Mouse (Mus musculus): ENCODE data around the gene Clstn1. TPM values are rescaled to one million over a fixed set of nuclear protein-coding genes. Genes with fewer than 3 reads are reported as not detected.

Clstn1 gene
- polyA plus RNA-seq, 2 experiments, result 1.3 to 1.4 TPM

- no peak overlapping the region for H3K9ac ChIP-seq (replicated peaks)
- no peak for TF ChIP-seq CTCF (IDR thresholded peaks at IDR 0.05; ENCODE audit: low read depth)
- no peak for TF ChIP-seq EP300 (IDR thresholded peaks at IDR 0.05; ENCODE audit: low read depth)
- no peaks in the 10 kb centered on the region; the same call in none of the 2 replicates for H3K27me3 ChIP-seq (ENCODE audit: control insufficient read depth, insufficient read depth, low read length)
- H3K4me2 ChIP-seq (ENCODE audit: low read depth), result peak overlapping the region; percentile 70
- H3K4me1 ChIP-seq (replicated peaks; ENCODE audit: control insufficient read depth in 2 of 2, insufficient read depth in 2 of 2, low read length in 1 of 2), result peaks cover 0 to 2% of the 10 kb centered on the region in 2 experiments; a peak in 1 of 4 replicates
- peak; percentile 46 to 58 (median 48) for DNase-seq (ENCODE audit: low read depth in 3 of 3, low spot score in 3 of 3)
- H3K36me3 ChIP-seq (replicated peaks; ENCODE audit: control insufficient read depth, insufficient read depth, low read depth), result no peaks in the 10 kb centered on the region
- peak; percentile 91 for ATAC-seq (ENCODE audit: insufficient read depth)
- H3K4me3 ChIP-seq (ENCODE audit: insufficient read depth in 1 of 2, low read depth in 2 of 2, low read length in 2 of 2), result peak overlapping the region; percentile 40 to 44
- no peaks in the 10 kb centered on the region for H3K9me3 ChIP-seq (ENCODE audit: control insufficient read depth, low read length)
- H3K27ac ChIP-seq, result no peak overlapping the region
- WGBS (ENCODE audit: insufficient replicate concordance), result 14% methylated on average over 59 of the region's 60 CpGs
Observed at GRCm38 (mm10) chr4:149675378-149676261, 89.4 kb downstream of the Clstn1 start.

- Histone ChIP-seq H3K4me3 (ENCODE audit: insufficient read depth in 1 of 2, low read depth in 2 of 2, low read length in 2 of 2) (no peak overlapping the region), H3K9me3 (ENCODE audit: control insufficient read depth, low read length) (no peaks in the 10 kb centered on the region), H3K4me2 (ENCODE audit: low read depth) (no peak overlapping the region), H3K9ac (replicated peaks) (no peak overlapping the region), H3K4me1 (replicated peaks; ENCODE audit: control insufficient read depth in 2 of 2, insufficient read depth in 2 of 2, low read length in 1 of 2) (peaks cover 0 to 2% of the 10 kb centered on the region in 2 experiments; a peak in 1 of 4 replicates), H3K27me3 (ENCODE audit: control insufficient read depth, insufficient read depth, low read length) (no peaks in the 10 kb centered on the region; the same call in none of the 2 replicates), H3K36me3 (replicated peaks; ENCODE audit: control insufficient read depth, insufficient read depth, low read depth) (no peaks in the 10 kb centered on the region), H3K27ac (no peak overlapping the region)
- ATAC-seq (ENCODE audit: insufficient read depth), result no peak
- no peak for DNase-seq (ENCODE audit: low read depth in 3 of 3, low spot score in 3 of 3)
- no peak for TF ChIP-seq EP300 (IDR thresholded peaks at IDR 0.05; ENCODE audit: low read depth)
- no peak for TF ChIP-seq CTCF (IDR thresholded peaks at IDR 0.05; ENCODE audit: low read depth)
- 71% methylated on average over 1 of the region's 1 CpGs for WGBS (ENCODE audit: insufficient replicate concordance)
Observed at GRCm38 (mm10) chr4:149678006-149678405, 91.7 kb downstream of the Clstn1 start.

GRCm38 (mm10) chr4:149679056-149679770 lies 92.9 kb downstream of the Clstn1 start:
- no peak overlapping the region for H3K9ac ChIP-seq (replicated peaks)
- peaks cover 0 to 2% of the 10 kb centered on the region in 2 experiments; a peak in 1 of 4 replicates for H3K4me1 ChIP-seq (replicated peaks; ENCODE audit: control insufficient read depth in 2 of 2, insufficient read depth in 2 of 2, low read length in 1 of 2)
- no peak overlapping the region for H3K4me2 ChIP-seq (ENCODE audit: low read depth)
- no peak overlapping the region for H3K4me3 ChIP-seq (ENCODE audit: insufficient read depth in 1 of 2, low read depth in 2 of 2, low read length in 2 of 2)
- H3K9me3 ChIP-seq (ENCODE audit: control insufficient read depth, low read length), result no peaks in the 10 kb centered on the region
- TF ChIP-seq EP300 (IDR thresholded peaks at IDR 0.05; ENCODE audit: low read depth), result no peak
- no peak for TF ChIP-seq CTCF (IDR thresholded peaks at IDR 0.05; ENCODE audit: low read depth)
- H3K36me3 ChIP-seq (replicated peaks; ENCODE audit: control insufficient read depth, insufficient read depth, low read depth), result no peaks in the 10 kb centered on the region
- no peak overlapping the region for H3K27ac ChIP-seq
- H3K27me3 ChIP-seq (ENCODE audit: control insufficient read depth, insufficient read depth, low read length), result no peaks in the 10 kb centered on the region; the same call in none of the 2 replicates
- WGBS (ENCODE audit: insufficient replicate concordance), result 59% methylated on average over 11 of the region's 11 CpGs
- no peak for DNase-seq (ENCODE audit: low read depth in 3 of 3, low spot score in 3 of 3)
- ATAC-seq (ENCODE audit: insufficient read depth), result no peak

GRCm38 (mm10) chr4:149683875-149684274 lies 97.6 kb downstream of the Clstn1 start:
- no peaks in the 10 kb centered on the region for H3K27me3 ChIP-seq (ENCODE audit: control insufficient read depth, insufficient read depth, low read length)
- no peak overlapping the region for H3K4me2 ChIP-seq (ENCODE audit: low read depth)
- H3K27ac ChIP-seq, result no peak overlapping the region
- no peaks in the 10 kb centered on the region for H3K9me3 ChIP-seq (ENCODE audit: control insufficient read depth, low read length)
- DNase-seq (ENCODE audit: low read depth in 3 of 3, low spot score in 3 of 3) (no peak), ATAC-seq (ENCODE audit: insufficient read depth) (no peak)
- H3K4me3 ChIP-seq (ENCODE audit: insufficient read depth in 1 of 2, low read depth in 2 of 2, low read length in 2 of 2), result no peak overlapping the region
- H3K9ac ChIP-seq (replicated peaks), result no peak overlapping the region
- H3K36me3 ChIP-seq (replicated peaks; ENCODE audit: control insufficient read depth, insufficient read depth, low read depth), result no peaks in the 10 kb centered on the region
- no peaks in the 10 kb centered on the region for H3K4me1 ChIP-seq (replicated peaks; ENCODE audit: control insufficient read depth in 2 of 2, insufficient read depth in 2 of 2, low read length in 1 of 2)
- 44% methylated on average over 7 of the region's 7 CpGs for WGBS (ENCODE audit: insufficient replicate concordance)
- TF ChIP-seq EP300 (IDR thresholded peaks at IDR 0.05; ENCODE audit: low read depth), result no peak
- no peak for TF ChIP-seq CTCF (IDR thresholded peaks at IDR 0.05; ENCODE audit: low read depth)

All from liver, embryonic 14.5 days (tissue).